Mouse (Mus musculus) thymus, adult 2 months (tissue): ENCODE measurements around the gene Raet1e.

Source experiments
- CTCF ChIP-seq: fragments of 200-500 bp; IDR thresholded peaks from 2 replicates; pipeline ENCODE4 v1.5.1; 2012; ENCODE audit warnings: mild to moderate bottlenecking, control low read depth, low read length, moderate library complexity, borderline replicate concordance; ENCODE audit not compliant: control insufficient read depth, poor library complexity, insufficient read depth; ENCODE audit errors: extremely low read depth
- POLR2A ChIP-seq: fragments of 200-500 bp; IDR thresholded peaks from 2 replicates; pipeline ENCODE4 v1.6.1; 2012; ENCODE audit warnings: mild to moderate bottlenecking, low read length, control low read depth, moderate library complexity; ENCODE audit not compliant: control insufficient read depth, poor library complexity, insufficient read depth; ENCODE audit errors: extremely low read depth

DNA sequence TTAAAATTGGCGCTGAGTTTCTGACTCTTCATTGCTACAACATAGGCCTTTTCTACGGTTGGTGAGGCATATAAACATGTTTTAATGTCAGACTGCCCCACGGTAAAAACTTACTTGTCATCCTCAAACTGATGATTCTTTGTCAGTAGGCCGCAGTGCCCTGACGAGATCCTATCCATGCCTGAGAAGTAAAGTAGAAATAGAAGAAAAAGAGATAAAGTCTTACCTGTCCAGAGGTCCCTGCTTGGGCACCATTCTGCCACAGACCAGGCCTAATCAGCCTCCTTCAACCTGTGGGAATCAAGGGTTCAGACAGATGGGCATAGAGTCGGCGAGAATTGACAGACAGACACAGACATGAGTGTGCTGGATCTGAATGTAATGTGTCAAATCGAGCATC is 106.7 kb downstream of the Raet1e start:
- TF ChIP-seq POLR2A (no peak), CTCF (no peak)
